Mouse (Mus musculus): ENCODE data around the gene Slc6a1.

Slc6a1 gene

GRCm38 (mm10) chr6:114282469-114283277 is at the start of gene Slc6a1:
Gene Slc6a1, plus strand, starts transcription at chr6:114282635.
- DNase-seq (ENCODE audit: low spot score) = peak; percentile 9

- DNase-seq (ENCODE audit: low spot score) = no peak
These were observed 43.4 kb upstream of the Slc6a1 start for GRCm38 (mm10) chr6:114238892-114239644.

DNA sequence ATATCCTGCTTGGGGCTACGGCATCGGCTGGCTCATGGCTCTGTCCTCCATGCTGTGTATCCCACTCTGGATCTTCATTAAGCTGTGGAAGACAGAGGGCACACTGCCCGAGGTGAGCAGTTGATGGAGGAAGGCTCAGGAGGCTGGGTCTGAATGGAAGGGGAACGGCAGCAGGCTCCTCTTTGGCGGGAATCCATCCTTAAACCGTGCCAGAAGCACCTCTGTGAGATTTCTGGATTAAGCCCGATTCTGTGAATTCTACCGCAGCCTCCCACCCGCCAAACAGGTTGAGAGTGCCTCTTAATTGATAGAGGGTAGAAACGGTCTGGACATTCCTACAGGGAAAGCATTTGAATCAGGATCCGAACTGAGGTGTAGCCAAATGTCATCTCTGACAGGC is 36.8 kb upstream of the Slc6a1 start:
- no peak for DNase-seq (ENCODE audit: low spot score)

DNA sequence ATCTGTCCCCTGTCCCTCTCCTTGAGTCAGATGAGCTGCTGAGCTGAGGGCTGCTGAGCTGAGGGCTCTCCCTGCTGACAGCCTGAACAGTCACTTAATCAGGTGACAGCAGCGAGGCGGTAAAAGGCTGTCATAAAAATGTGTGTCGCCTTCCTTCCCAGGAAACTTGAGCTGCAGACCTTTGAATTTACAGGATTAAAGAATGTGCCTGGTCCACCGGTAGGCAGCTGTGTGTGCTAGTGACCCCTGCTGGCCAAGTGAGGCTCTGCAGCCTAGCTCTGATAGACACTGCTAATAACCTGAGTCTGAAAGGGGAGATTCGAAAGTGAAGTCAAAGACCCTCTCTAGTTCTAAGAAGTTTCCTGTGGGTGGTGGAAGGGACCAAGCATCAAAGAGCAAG is 32.1 kb upstream of the Slc6a1 start:
- DNase-seq (ENCODE audit: low spot score) = peak; percentile 53

DNA sequence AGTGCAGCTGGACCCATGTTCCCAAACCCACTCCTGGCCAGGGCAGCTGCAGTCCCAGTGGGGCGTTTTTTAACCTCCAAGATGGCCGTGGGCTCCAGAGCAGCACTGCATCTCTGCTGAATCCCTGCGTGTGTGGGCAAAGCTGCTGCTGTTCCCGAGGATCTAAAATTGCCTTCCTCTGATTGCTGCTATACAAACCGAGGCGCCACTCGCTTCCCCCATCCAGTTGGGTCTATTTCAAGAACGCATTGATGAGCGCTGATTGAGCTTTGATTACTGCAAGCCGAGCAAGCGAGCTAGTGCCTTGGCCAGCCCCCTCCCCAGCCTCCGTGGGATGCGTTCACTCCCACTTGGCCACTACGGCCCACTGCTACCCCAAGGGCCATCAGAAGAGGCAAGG is 27.5 kb upstream of the Slc6a1 start:
- DNase-seq (ENCODE audit: low spot score) = no peak

DNA sequence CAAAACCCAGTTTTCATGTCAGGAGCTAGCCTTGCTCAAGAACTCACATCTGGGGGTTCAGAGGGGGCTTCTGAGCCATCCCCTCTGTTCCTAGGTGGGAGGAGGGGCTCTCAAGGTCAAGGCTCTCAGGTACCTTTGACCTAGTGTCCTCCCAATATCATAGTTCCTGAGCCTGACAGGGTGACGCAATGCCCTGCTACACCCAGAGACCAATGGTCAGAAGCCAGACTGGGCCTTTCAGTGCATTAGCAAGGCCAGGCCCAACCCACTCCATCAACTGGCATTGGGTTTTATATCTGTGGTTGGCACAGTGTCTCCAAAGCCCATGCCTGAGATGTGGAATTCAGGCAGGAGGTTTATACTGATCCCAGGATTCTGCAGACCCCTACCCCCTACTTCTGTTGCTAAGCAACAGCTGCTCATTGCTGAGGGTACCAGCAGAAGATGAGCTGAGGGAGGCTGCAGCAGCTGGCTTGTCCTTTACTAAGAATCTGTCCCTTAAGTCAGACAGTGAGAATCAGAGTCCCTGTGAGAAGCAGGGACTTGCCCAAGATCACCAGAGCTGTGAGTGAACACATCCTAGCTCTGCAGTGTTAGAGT is 24.6 kb upstream of the Slc6a1 start:
- DNase-seq (ENCODE audit: low spot score) = no peak

GRCm38 (mm10) chr6:114258661-114259193 is 23.7 kb upstream of the Slc6a1 start:
- no peak for DNase-seq (ENCODE audit: low spot score)

DNA sequence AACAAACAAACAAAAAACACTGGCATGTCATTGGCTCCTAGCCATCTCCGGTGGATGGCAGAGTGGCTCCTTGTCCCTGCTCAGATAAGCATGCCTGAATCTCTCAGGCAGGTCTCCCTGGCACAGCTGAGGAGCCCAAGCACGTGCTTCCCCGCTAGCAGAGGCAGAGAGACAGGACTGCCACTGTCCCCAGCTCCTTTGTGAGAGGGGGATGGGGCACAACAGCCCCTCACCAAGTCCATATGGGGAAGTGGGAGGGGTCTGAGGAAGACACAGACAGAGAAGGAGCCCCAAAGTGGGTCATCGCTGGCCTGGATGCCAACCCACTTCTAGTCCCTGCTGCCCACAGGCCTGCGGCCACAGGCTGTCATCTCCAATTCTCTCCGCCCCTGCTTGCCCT is 20.8 kb upstream of the Slc6a1 start:
- DNase-seq (ENCODE audit: low spot score) = no peak

- no peak for DNase-seq (ENCODE audit: low spot score)
These were observed 18.4 kb upstream of the Slc6a1 start for GRCm38 (mm10) chr6:114264010-114264409.

DNA sequence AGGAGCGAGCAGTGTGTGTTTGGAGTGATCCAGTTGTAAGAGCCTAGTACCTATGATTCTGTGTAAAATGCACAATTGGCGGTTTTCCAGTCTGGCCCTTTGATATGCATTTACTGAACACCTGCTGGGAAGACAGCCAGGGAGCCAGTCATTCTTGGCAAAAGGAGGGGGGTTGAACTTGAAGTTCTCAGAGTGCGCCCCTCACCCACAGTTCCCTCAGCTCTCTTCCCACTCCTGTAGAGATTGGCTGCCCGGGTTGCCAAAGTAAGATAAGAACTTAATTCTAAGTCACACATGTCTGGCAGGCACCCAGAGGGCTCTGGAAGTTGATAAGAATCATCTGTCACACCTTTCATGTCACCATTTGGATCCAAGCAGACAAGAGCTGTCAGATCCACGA is 18.0 kb upstream of the Slc6a1 start:
- DNase-seq (ENCODE audit: low spot score) = no peak

DNA sequence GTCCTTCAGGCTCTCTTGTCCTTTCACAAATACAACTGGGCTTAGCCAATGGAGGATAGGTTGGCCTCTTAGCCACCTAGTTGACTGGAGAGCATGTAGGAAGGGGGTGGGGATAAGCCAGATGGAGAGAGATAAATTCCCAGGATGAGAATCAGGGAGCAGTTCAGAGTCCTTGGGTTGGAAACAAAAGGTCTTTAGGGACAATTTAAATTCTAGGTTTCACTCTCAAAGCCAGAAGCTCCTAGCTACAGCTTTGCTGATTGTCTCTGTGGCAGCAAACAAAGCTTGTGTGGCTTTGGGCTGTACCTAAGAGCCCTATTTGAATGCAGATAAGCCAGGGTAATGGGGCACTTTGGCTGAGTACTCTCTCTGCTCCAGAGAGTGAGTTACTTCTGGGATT is 16.2 kb upstream of the Slc6a1 start:
- DNase-seq (ENCODE audit: low spot score) = no peak

- no peak for DNase-seq (ENCODE audit: low spot score)
These were observed 14.5 kb upstream of the Slc6a1 start for GRCm38 (mm10) chr6:114267979-114268378.

DNA sequence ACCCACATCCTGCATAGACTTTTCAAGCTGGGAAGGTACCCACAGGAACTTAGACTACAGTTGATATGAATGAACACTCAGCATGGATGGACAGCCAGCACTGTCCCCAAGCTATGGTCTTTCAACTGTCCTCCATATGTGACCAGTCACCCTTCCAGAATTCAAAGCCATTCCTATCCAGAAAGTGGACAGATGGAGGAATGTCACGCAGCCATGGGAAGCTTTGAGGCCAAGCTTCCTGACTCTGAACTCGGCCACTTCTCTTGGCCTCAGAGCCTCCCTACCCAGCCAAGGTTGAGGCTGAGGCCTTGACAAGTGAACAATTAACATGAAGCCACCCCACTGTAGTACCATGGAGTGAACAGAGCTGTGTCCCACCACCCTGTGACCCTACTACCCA is 12.8 kb upstream of the Slc6a1 start:
- DNase-seq (ENCODE audit: low spot score) = no peak

DNA sequence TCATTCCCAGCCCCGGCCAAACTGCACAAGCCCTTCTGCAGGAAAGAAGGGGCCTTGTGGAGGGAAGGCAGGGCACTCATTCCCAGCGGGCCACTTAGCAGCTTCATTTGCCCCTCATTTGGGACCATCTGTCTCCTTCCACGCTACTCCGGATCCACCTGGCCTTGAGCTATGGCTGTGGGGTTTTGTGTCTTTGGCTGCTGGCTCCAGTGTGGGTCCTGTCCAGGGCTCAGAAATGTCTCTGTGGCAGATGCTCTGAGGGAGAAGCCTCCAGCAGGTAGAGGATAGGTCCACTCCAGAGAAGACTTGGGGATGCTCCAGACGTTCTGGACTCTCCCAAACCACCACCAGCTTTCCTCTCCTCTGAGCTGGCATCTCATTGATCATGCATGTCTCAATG is 11.6 kb upstream of the Slc6a1 start:
- DNase-seq (ENCODE audit: low spot score) = no peak

DNA sequence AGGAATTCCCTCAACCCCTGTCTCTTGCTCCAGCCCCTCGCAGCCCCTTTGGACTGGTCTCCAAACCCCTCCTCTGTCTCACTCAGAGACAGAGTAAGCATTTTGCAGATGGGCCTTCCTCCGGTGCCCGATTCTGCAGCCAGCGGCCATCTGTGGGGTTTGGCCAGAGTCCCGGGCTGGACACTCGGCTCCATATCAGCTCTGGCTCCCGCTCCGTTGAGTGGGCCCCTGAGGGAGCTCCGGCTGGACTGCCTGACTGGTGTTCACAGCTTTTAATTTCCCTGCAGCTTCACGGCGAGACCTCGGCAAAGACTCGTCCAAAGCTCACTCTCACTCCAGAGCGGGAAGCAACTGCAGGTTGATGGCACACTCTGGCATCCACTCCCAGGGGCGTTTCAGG is 10.2 kb upstream of the Slc6a1 start:
- DNase-seq (ENCODE audit: low spot score) = no peak

- no peak for DNase-seq (ENCODE audit: low spot score)
These were observed 8.3 kb upstream of the Slc6a1 start for GRCm38 (mm10) chr6:114273997-114274728.

- no peak for DNase-seq (ENCODE audit: low spot score)
These were observed 6.6 kb upstream of the Slc6a1 start for GRCm38 (mm10) chr6:114275800-114276199.

DNA sequence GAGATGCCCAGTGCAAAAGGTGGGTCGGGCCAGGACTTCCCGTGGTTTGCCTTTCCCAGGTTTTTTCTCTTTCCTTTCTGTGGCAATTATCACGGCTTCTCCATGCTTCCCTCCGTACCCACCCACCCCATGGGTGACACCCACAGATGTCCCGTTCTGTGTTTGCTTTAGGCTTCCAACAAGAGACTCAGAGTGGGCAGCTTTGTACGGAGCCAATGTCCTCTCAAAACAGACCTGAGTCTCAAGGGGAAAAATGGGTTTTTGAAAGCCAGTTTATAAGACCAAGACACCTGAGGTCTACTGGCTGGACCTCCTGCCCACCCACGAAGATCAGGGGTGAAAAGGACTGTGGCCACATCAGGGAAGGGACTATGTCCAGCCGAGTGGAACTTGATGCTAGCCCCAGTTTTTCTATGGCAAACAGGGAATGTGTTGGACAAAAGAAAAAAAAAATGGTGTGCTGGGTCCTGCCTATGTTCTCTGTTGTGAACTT is 889 bp downstream of the Slc6a1 start:
- no peak for DNase-seq (ENCODE audit: low spot score)

GRCm38 (mm10) chr6:114283927-114284703 is 1.7 kb downstream of the Slc6a1 start:
- DNase-seq (ENCODE audit: low spot score) = no peak

- no peak for DNase-seq (ENCODE audit: low spot score)
These were observed 3.0 kb downstream of the Slc6a1 start for GRCm38 (mm10) chr6:114285424-114285823.

GRCm38 (mm10) chr6:114289106-114289505 is 6.7 kb downstream of the Slc6a1 start:
- no peak for DNase-seq (ENCODE audit: low spot score)

All from ovary, postnatal 10 days (tissue).